Mouse (Mus musculus) ES-E14 (cell line): Measurements from ENCODE around the gene Dnah1.

Experiments used
- MAFK ChIP-seq: IDR thresholded peaks from 2 replicates; pipeline ENCODE4 v1.6.1; 2014; ENCODE audit warnings: mild to moderate bottlenecking, low read depth, low read length, inconsistent platforms; ENCODE audit not compliant: insufficient read depth
- ZC3H11A ChIP-seq: IDR thresholded peaks from 2 replicates; pipeline ENCODE4 v1.6.1; 2012; ENCODE audit warnings: low read depth, mild to moderate bottlenecking, inconsistent platforms, low read length, borderline replicate concordance

DNA sequence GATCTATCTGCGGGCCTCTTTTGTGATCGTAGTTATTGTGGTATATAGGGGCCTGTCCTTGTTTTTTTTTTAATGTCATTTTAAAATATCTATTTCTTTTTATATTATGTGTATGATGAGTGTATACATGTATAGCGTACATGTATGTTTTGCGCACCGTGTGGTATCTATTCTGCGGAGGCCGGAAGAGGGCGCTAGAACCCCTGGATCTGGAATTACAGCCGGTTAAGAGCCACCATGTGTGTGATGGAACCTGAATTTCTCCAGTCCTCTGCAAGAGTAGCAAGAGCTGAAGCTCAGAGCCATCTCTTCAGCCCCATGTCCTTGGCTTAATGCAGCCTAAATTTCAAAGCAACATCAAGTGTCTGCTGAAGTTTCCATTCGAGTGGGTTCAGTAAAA, 1.2 kb upstream of the Dnah1 start:
- TF ChIP-seq ZC3H11A = no peak
- TF ChIP-seq MAFK = no peak
